Mouse (Mus musculus): Measurements from ENCODE around the gene Borcs8. TPM values are rescaled to one million over a fixed set of nuclear protein-coding genes. Genes with fewer than 3 reads are reported as not detected.

Gene Borcs8
- polyA plus RNA-seq (2012; rRNA removed) (84.2 and 89.1 TPM in 2 replicates), polyA plus RNA-seq (2014; fragmentation: Nextera tagmentation; extraction: Ambion mirVana) (61.4 and 61.8 TPM in 2 replicates)

DNA sequence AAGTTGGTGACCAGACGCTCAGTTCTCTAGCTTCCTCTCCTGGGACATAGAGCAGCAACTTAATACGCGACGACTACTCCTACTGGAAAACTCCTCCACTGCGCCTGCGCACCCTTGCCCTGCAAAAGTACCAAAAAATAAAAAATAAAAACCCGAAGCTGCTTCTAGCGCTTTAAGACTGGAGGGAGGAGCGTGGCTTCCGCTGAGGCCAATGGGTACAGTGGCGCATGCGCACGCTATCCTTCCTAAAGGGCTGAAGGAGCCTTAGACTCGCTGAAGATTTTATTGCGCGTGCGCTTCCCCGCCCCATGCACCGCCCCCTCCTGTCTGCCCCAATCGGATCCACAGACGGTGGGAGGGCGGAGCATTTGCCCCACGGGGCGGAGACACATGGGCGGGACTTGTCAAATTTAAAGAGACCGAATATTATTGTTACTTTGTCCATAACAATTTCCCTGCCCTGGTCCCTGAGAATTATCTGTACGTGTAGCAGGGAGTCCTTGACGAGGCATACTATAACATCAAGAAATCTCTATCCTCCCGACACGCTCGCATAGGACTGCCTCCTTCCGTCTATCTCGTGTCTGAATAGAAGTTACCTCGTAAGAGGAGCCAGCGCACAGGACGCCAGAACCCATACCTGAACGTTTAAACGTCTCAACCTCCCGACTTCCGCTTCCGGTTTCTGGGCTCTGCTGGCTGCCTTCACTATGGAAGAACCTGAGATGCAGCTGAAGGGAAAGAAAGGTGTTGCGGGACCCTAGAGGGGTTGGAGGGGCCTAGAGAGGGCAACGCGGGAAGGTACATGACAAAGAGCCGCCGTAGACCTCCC lies at the start of gene Borcs8, which contains the start of the genes Rfxank and Mef2b:
Gene Borcs8 (plus strand): TSS at position 474 of the 832 bp plus-strand sequence.
Gene Rfxank (minus strand): TSS at position 129 of the 832 bp plus-strand sequence.
Gene Mef2b (plus strand): TSS at position 686 of the 832 bp plus-strand sequence.
- TF ChIP-seq POLR2A (IDR thresholded peaks at IDR 0.05; ENCODE audit: borderline replicate concordance, extremely low read depth, insufficient read depth, insufficient read length) = peak; percentile 45; the same call in 1 of the 2 replicates
- H3K27me3 ChIP-seq (ENCODE audit: control insufficient read depth, insufficient read depth, low read length) = no peaks in the 10 kb centered on the region
- DNase-seq (ENCODE audit: low spot score) (peak; percentile 100), ATAC-seq (ENCODE audit: low FRiP score, low read depth) (peak; percentile 98)
- peak within 1 kb of the TSS; percentile 71 for H3K27ac ChIP-seq (replicated peaks; ENCODE audit: low read depth, low read length)
- H3K9me3 ChIP-seq (ENCODE audit: control insufficient read depth, low read length) = no peaks in the 10 kb centered on the region
- peaks cover 42% of the 10 kb centered on the region for H3K36me3 ChIP-seq (ENCODE audit: control insufficient read depth, insufficient read depth, low read length)
- H3K4me1 ChIP-seq (ENCODE audit: control insufficient read depth, insufficient read depth, low read length) = peaks cover 13% of the 10 kb centered on the region
- H3K9ac ChIP-seq (ENCODE audit: low read depth, low read length, severe bottlenecking) = peak within 1 kb of the TSS; percentile 72
- peak within 1 kb of the TSS; percentile 53 for H3K4me2 ChIP-seq (replicated peaks; ENCODE audit: low read depth, low read length, severe bottlenecking)
- peak within 1 kb of the TSS; percentile 83 for H3K4me3 ChIP-seq (replicated peaks; ENCODE audit: low read length)
- under 1% methylated on average over 46 of the region's 46 CpGs for WGBS

DNA sequence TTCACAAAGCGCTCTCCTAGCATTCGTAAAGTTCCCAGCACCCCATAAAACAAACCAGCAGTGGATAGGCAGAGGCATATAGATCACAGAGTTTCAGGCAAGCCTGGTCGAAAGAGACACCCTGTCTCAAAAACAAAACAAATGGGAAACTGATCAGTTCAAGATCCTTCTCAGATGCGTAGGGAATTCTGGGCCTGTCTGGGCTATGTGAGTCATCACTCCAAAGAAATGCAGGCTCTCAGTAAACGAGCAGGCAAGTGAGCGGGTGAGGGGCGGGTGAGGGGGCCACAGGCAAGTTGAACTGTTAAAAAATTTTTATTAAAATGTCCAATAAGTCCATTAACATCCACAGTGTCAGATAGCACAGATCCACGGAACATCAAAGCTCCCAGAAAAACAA lies 46.5 kb upstream of the Borcs8 start:
- H3K9me3 ChIP-seq (ENCODE audit: control insufficient read depth, low read length) = no peaks in the 10 kb centered on the region
- no peak for TF ChIP-seq POLR2A (IDR thresholded peaks at IDR 0.05; ENCODE audit: borderline replicate concordance, extremely low read depth, insufficient read depth, insufficient read length)
- H3K4me2 ChIP-seq (replicated peaks; ENCODE audit: low read depth, low read length, severe bottlenecking) = no peak overlapping the region
- H3K9ac ChIP-seq (ENCODE audit: low read depth, low read length, severe bottlenecking) = no peak overlapping the region
- H3K27me3 ChIP-seq (ENCODE audit: control insufficient read depth, insufficient read depth, low read length) = peaks cover 33% of the 10 kb centered on the region
- H3K4me1 ChIP-seq (ENCODE audit: control insufficient read depth, insufficient read depth, low read length) = no peaks in the 10 kb centered on the region
- no peak overlapping the region for H3K27ac ChIP-seq (replicated peaks; ENCODE audit: low read depth, low read length)
- no peak overlapping the region for H3K4me3 ChIP-seq (replicated peaks; ENCODE audit: low read length)
- no peaks in the 10 kb centered on the region for H3K36me3 ChIP-seq (ENCODE audit: control insufficient read depth, insufficient read depth, low read length)
- DNase-seq (ENCODE audit: low spot score) (no peak), ATAC-seq (ENCODE audit: low FRiP score, low read depth) (no peak)
- 43% methylated on average over 8 of the region's 8 CpGs for WGBS

DNA sequence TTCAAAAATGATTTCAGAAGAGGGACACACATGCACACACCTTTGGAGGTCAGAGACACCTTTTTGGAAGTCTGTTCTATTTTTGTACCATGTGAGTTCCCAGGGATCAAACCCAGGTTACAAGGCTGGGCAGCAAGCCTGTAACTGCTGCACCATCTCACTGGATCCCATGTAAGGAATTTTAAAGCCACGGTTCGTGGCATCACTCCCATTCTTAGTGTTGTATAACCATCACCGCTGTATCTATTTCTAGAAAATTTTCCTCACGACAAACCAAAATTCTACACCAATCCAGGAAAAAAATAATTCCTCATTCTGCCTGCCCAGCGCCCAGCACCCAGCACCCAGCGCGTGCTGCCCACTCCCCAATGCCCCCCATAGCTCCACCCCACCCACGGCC lies 40.0 kb upstream of the Borcs8 start:
- H3K27ac ChIP-seq (replicated peaks; ENCODE audit: low read depth, low read length) = no peak overlapping the region
- H3K4me1 ChIP-seq (ENCODE audit: control insufficient read depth, insufficient read depth, low read length) = no peaks in the 10 kb centered on the region
- no peak for DNase-seq (ENCODE audit: low spot score)
- no peak overlapping the region for H3K4me3 ChIP-seq (replicated peaks; ENCODE audit: low read length)
- H3K9ac ChIP-seq (ENCODE audit: low read depth, low read length, severe bottlenecking) = no peak overlapping the region
- TF ChIP-seq POLR2A (IDR thresholded peaks at IDR 0.05; ENCODE audit: borderline replicate concordance, extremely low read depth, insufficient read depth, insufficient read length) = no peak
- no peak overlapping the region for H3K4me2 ChIP-seq (replicated peaks; ENCODE audit: low read depth, low read length, severe bottlenecking)
- no peaks in the 10 kb centered on the region for H3K27me3 ChIP-seq (ENCODE audit: control insufficient read depth, insufficient read depth, low read length)
- H3K36me3 ChIP-seq (ENCODE audit: control insufficient read depth, insufficient read depth, low read length) = no peaks in the 10 kb centered on the region
- no peaks in the 10 kb centered on the region for H3K9me3 ChIP-seq (ENCODE audit: control insufficient read depth, low read length)
- no peak for ATAC-seq (ENCODE audit: low FRiP score, low read depth)
- whole genome bisulfite sequencing = 75% methylated on average over 8 of the region's 8 CpGs

DNA sequence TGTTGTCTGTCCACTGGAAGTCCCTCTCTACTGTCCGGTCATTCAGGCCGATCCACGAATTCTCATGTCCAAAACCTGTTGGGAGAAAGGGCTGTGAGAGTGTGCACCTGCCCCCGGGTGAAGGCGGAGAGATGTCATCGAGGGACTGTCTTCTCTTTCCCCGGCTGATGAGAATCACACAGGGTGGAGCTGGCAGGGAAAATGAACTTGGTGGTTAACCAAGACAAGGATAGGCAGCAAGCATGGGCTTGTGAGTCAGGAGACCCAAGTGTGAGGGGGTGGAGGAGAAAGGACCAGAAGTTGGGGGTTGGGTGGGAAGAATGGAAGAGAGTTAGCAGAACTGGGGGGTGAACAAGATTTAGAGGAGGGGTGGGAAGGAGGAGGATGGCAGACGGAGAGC lies 39.1 kb upstream of the Borcs8 start:
- Histone ChIP-seq H3K27ac (replicated peaks; ENCODE audit: low read depth, low read length) (no peak overlapping the region), H3K4me1 (ENCODE audit: control insufficient read depth, insufficient read depth, low read length) (no peaks in the 10 kb centered on the region), H3K9me3 (ENCODE audit: control insufficient read depth, low read length) (no peaks in the 10 kb centered on the region), H3K9ac (ENCODE audit: low read depth, low read length, severe bottlenecking) (no peak overlapping the region), H3K4me3 (replicated peaks; ENCODE audit: low read length) (no peak overlapping the region), H3K36me3 (ENCODE audit: control insufficient read depth, insufficient read depth, low read length) (no peaks in the 10 kb centered on the region), H3K4me2 (replicated peaks; ENCODE audit: low read depth, low read length, severe bottlenecking) (no peak overlapping the region), H3K27me3 (ENCODE audit: control insufficient read depth, insufficient read depth, low read length) (no peaks in the 10 kb centered on the region)
- 85% methylated on average over 8 of the region's 8 CpGs for WGBS
- TF ChIP-seq POLR2A (IDR thresholded peaks at IDR 0.05; ENCODE audit: borderline replicate concordance, extremely low read depth, insufficient read depth, insufficient read length) = no peak
- no peak for DNase-seq (ENCODE audit: low spot score)
- no peak for ATAC-seq (ENCODE audit: low FRiP score, low read depth)

DNA sequence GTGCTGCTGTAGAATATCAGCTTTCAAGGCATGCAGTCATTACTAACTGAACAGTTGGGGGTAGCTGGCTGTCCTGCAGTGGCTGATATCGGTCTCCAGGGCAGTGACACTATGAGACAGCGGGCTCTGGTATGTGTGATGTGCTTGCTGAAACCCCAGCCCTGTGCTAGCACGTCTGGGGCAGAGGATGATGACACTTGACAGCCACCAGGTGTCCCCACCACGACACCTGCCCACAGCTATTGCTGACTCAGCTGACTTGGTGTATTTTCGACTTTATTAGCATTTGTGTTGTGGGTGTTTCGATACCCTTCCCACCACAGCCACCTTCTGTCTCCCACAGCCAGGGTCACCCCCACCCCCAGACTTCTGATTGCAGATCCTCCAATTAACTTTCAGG lies 34.8 kb upstream of the Borcs8 start:
- Histone ChIP-seq H3K9ac (ENCODE audit: low read depth, low read length, severe bottlenecking) (no peak overlapping the region), H3K4me2 (replicated peaks; ENCODE audit: low read depth, low read length, severe bottlenecking) (no peak overlapping the region), H3K27ac (replicated peaks; ENCODE audit: low read depth, low read length) (no peak overlapping the region), H3K36me3 (ENCODE audit: control insufficient read depth, insufficient read depth, low read length) (no peaks in the 10 kb centered on the region), H3K4me1 (ENCODE audit: control insufficient read depth, insufficient read depth, low read length) (no peaks in the 10 kb centered on the region), H3K4me3 (replicated peaks; ENCODE audit: low read length) (no peak overlapping the region), H3K27me3 (ENCODE audit: control insufficient read depth, insufficient read depth, low read length) (no peaks in the 10 kb centered on the region), H3K9me3 (ENCODE audit: control insufficient read depth, low read length) (no peaks in the 10 kb centered on the region)
- WGBS = 21% methylated on average over 6 of the region's 6 CpGs
- no peak for TF ChIP-seq POLR2A (IDR thresholded peaks at IDR 0.05; ENCODE audit: borderline replicate concordance, extremely low read depth, insufficient read depth, insufficient read length)
- ATAC-seq (ENCODE audit: low FRiP score, low read depth) (peak; percentile 53; the same call in 1 of the 2 replicates), DNase-seq (ENCODE audit: low spot score) (no peak)
